Mouse (Mus musculus) left cerebral cortex, adult 2 months (tissue): ENCODE data around the gene Klhl33. TPM values are rescaled to one million over a fixed set of nuclear protein-coding genes. Genes with fewer than 3 reads are reported as not detected.
"Not testable (repeated sequence)": the region's sequence is repeated elsewhere in the genome, so short reads cannot be mapped to it uniquely, and the experiment has no call there.

ENCODE experiments used
- DNase-seq, 2 experiments: peaks; one replicate each; pipeline ENCODE4 v3.0.0; 2021 to 2022; ENCODE audit warnings: low spot score in 2 of 2, mixed read lengths in 1 of 2; ENCODE audit errors: extremely low spot score in 1 of 2
- H3K27ac ChIP-seq: fragments of 200-600 bp; 2 replicates; pipeline ENCODE4 v1.8.1; 2022
- H3K4me3 ChIP-seq: fragments of 200-600 bp; 2 replicates; pipeline ENCODE4 v1.8.1; 2022
- CTCF ChIP-seq: fragments of 200-600 bp; IDR thresholded peaks from 2 replicates; pipeline ENCODE4 v1.8.1; 2022; ENCODE audit warnings: antibody characterized with exemption, mild to moderate bottlenecking, moderate library complexity
- intact Hi-C: fragments of 180-260 bp; cut with DNase I; formaldehyde crosslinking; loops from one replicate; pipeline ENCODE4 v1.15.1; 2025
- long read RNA-seq, 2 experiments: library from polyadenylated mRNA; stranded (forward); transcript quantifications; one replicate each; pipeline ENCODE4 v2.0.0; 2021; ENCODE audit warnings: borderline mapping rate in 2 of 2
- total RNA-seq, 2 experiments: library from RNA; stranded (reverse); gene quantifications; 2 replicates each; pipeline ENCODE4 v1.2.3; 2021

Klhl33 gene
- 1 to 10 TPM; 4.8 to 6.4 TPM for total RNA-seq
- long read RNA-seq, experiment 1, partial matches to known transcripts, result 0 of 5 reads
- long read RNA-seq, experiment 1, other reads (novel, unspliced or antisense), result 2 of 5 reads
- long read RNA-seq, experiment 2, partial matches to known transcripts, result 0 of 4 reads
- long read RNA-seq, experiment 2, other reads (novel, unspliced or antisense), result 1 of 4 reads

DNA sequence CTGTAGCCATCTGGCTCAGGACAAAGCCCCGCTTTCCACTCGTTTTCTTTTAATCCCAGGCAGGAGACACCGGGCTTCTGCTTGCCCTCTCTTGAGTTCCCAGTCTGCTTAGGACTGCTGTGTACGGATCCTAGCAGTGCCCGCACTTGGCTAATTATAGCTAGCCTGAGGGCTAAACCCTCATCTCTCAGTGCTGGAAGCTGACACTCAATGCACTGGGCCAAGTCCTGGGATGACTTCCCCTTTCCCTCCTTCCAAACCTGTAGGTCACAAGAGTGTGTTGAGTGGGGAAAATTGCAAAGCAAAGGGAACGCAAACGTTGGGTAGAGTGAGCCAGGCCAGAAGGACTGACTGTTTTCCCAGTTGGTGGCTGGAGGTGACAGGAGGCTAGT lies at the start of gene Klhl33:
Klhl33 (minus strand) TSS at position 134 of the 392 bp plus-strand sequence.
- TF ChIP-seq CTCF, result no peak
- H3K27ac ChIP-seq, result peak within 1 kb of the TSS; percentile 80
- peak within 1 kb of the TSS; percentile 71 for H3K4me3 ChIP-seq
- intact Hi-C loops, result no loop called here
- no peak for DNase-seq

DNA sequence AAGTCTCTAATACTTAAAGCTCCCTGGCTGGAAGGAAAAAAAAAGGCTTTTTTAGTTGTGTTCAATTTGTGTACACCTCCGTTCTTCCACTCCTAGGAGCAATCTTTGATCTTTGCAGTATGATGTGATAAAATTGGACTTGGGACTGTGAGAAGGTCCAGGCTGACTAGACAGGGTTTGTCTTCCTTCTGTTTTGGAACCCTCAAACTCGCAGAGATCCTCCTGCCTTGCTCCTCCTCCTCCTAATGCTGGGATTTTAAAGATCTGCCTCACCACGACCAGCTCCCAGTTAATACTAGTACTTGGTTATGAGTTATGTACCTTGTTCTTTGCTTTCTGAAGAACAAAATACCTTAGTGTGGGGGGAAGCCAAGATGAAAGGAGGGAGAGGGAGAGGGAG lies 48.2 kb upstream of the Klhl33 start:
- not testable (repeated sequence) for H3K27ac ChIP-seq
- intact Hi-C loops, result loop anchor here (2.0 kb wide), 1 partner anchor 15 kb away; the partner anchor contains the start of genes Pip4p1 and Pnp

DNA sequence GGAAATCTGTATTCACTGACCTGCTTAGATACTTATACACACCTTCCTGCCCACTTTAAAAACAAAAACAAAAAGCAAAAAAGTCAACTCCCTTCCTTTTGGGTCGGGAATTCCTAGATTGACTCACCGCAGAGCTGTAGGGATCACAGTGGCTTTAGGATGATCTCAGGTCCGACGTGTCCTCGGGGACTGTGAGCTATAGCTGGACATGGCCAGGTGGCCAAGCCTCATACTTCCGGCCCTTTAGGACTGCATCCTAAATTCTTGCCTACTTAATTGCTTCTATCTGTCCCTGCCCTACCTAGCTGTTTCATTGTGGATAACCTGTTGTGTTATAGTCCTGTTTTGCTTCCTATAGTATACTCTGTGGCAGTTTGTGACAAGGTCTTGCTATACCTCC lies 47.8 kb upstream of the Klhl33 start:
- not testable (repeated sequence) for DNase-seq
- H3K4me3 ChIP-seq, result peak overlapping the region; percentile 64
- H3K27ac ChIP-seq, result peak overlapping the region; percentile 69
- intact Hi-C loops, result loop anchor here (2.0 kb wide), 1 partner anchor 14 kb away; the partner anchor contains the start of genes Pip4p1 and Pnp

More for the DNA sequence above, 48.2 kb upstream of the Klhl33 start:
- not testable (repeated sequence) for DNase-seq
- peak overlapping the region; percentile 64 for H3K4me3 ChIP-seq

DNA sequence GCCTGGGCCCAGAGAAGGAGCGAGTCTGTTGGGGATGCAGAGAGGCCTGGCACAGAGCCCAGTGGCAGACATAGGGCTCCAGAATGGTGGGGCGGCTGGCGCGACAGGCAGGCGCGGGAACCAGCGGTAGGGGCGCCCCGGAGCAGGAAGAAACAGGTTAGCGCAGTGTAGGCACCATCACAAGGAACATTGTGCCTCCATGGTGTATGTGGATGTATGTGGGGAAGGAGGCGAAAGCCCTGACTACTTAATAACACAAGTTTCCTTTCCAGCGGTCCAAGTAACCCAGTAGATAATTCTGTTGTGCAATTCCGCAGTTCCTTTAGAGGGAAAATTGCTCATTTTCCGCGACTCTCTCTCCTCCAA lies 47.3 kb upstream of the Klhl33 start:
- intact Hi-C loops, result loop anchor here (2.0 kb wide), 1 partner anchor 14 kb away; the partner anchor contains the start of genes Pip4p1 and Pnp
- not testable (repeated sequence) for DNase-seq
- Histone ChIP-seq H3K27ac (peak overlapping the region; percentile 69), H3K4me3 (peak overlapping the region; percentile 64)
- TF ChIP-seq CTCF, result peak; percentile 37

DNA sequence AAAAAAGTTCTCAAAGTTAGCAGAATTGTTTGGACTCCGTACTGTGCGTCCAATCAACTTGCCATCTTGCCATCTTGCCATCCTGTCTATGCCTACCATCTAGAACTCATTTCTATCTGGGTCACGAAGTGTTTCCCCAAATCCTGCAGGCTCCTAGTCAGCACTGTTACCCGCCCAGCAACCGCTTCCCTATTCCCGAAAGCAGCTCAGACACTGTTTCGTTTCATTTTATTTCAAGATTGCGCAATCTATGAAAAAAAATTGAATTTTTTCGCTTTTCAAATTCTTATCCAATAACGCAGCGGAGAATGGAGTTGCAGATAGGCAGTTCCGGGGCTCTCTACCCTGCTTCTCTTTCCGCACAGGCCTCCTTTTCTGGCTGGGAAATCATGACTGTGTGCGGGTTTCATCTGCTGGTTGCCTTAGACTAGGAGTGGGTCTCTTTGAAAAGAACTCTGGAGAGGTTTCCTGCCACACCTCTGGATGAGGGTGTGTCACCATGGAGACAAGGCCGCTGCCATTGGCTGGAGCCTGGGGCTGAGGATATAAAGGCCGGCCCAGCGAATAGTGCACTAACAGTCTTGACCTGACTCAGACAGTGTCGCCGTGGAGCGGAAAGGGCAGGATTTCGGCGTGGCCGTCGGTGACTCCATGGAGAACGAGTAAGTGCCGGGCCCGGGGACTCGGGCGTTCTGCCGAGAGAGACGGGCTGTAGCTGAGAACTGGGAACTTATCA lies 46.8 kb upstream of the Klhl33 start, which contains the start of gene Gm49342:
Gm49342 (plus strand) TSS at position 586 of the 736 bp plus-strand sequence.
- TF ChIP-seq CTCF, result no peak; the same call in 1 of the 2 replicates
- intact Hi-C loops, result loop anchor here (2.0 kb wide), 1 partner anchor 13 kb away; the partner anchor contains the start of genes Pip4p1 and Pnp

DNA sequence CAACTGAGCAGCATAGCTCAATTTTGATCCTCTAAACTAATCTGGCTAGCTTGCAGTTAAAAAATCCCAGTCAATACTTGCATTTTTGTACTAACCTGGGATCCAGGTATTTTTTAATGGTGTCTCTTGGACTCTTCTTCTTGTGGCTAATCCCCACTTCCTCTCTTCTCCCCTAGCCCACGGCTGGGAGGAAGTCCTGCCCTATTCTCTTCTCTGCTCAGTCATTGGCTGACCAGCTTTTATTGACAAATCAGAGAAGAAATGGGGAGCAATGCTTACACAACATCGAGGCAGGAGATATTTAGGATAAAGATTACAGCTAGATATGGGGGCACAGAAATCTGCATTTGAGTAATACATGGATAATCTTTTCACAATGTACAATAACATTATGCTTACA lies 41.6 kb upstream of the Klhl33 start:
- intact Hi-C loops, result no loop called here
- DNase-seq, result no peak
- no peak overlapping the region for H3K27ac ChIP-seq
- TF ChIP-seq CTCF, result no peak
- H3K4me3 ChIP-seq, result no peak overlapping the region

More for the DNA sequence above, 46.8 kb upstream of the Klhl33 start, which contains the start of gene Gm49342:
- Histone ChIP-seq H3K27ac (peak within 1 kb of the TSS; percentile 69), H3K4me3 (peak within 1 kb of the TSS; percentile 64)
- DNase-seq, result peak; percentile 82 to 89

DNA sequence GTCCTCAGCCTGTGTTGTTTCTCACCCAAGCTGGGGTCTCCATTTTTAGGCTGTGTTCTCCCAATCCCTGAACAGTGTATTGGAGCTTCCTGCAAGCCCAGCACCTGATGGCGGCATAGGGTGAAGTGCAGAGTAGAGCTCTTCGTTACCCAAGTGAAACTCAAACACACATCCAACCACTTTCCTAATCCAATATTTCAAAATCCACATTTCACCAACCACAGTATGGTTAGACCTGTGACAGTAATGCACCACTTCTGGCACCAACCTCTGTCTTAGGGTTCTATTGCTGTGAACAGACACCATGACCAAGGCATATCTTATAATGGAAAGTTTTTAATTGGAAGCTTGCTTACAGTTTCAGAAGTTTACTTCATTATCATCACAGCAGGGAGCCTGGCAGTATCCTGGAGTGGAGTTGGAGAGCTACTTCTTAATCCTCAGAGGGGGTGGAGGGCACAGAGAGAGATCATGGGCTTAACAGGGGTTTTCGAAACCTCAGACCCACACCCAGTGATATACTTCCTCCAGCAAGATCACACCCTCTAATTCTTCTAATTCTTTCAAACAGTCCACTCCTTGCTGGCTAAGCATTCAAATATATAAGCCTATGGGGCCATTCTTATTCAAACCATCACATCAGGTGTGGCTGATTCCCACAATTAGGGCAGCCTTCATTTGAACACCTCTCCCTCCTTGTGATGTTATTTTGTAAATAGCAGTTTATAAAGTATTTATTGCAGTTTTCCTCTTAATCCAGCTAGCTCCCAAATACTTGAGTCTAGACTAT lies 41.0 kb upstream of the Klhl33 start:
- no peak for DNase-seq
- intact Hi-C loops, result no loop called here
- no peak overlapping the region for H3K4me3 ChIP-seq
- no peak overlapping the region for H3K27ac ChIP-seq
- no peak for TF ChIP-seq CTCF

DNA sequence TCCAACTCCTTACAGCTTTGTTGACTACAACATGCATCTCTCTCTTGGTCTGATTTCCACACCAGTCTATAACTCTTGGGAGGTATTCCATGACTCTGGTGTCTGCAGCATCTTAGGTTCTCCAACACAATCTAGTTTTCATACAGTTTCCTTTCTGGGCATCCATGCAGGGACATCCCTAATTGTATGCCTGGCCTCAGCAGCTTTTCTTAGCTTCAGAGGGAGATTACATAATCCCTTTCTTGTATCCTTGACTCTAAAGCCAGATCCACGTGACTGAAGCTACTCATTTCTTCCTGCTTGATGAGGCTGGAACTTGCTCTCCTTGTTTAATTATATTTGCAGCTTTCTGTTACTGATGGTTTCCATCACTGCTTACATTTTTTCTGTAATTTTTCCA lies 39.3 kb upstream of the Klhl33 start:
- H3K4me3 ChIP-seq, result no peak overlapping the region
- intact Hi-C loops, result no loop called here
- no peak for TF ChIP-seq CTCF
- no peak overlapping the region for H3K27ac ChIP-seq
- DNase-seq, result no peak

DNA sequence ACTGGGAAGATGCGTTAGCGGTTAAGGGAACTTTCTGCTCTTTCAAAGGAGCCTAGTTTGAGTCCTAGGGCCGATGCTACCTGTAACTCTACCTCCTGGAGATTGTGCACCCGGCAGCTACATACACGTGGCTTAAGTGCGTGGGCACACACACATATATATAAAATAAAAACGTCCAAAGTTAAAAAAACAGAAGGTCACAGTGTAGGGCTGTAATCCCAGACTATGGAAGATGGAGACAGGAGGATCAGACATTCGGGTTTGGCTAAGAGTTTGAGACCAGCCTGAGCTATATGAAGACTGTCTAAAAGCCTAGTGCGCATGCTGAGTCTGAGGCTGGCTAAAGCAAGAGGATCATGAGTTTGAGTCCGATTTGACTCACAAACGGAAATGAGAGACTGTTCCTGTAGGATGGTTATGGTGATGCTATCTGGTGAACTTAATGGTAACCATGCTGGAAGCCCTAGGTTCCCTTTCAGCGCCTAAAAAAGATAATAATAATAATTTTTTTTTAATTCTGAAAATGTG lies 34.2 kb upstream of the Klhl33 start:
- intact Hi-C loops, result loop anchor here (1.0 to 2.0 kb wide), 3 partner anchors 13 to 157 kb away; partner anchors contain the start of gene Gm49342
- no peak for DNase-seq
- Histone ChIP-seq H3K4me3 (peak overlapping the region; percentile 72), H3K27ac (peak overlapping the region; percentile 80)
- TF ChIP-seq CTCF, result no peak

DNA sequence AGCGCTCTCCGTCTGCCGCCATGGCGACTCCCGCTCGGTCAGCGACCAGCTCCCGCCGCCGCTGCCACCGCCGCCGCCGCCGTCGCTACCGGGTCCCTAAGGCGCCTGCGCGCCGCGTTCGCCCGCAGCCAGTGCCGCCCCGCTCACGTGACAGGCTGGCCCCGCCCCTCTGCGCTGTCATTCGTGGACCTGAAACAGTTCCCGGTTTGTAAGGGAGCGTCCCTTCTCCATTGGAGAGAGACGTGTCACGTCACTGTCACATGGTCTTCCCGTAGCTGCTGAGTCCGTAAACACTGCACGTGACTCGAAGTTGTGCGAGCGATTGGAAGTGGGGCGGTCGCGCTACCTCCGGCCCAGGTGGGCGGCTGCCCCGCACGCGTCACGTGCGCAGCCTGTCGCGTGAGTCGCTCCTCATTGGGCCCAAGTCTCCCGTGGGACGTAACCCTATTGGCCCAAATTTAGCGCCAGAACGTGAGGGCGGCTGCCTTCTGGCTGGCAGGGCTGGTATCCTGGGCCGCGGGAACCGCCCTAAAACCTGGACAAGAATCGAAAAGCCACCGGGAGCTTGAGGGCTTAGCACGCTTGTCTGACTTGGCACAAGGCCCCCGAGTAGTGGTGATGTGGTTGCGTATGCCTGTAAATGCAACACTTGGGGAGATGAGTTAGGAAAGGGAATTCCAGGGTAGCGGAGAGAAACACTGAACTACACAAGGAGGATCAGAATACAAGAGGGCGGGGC lies 33.6 kb upstream of the Klhl33 start, which contains the start of the genes Pip4p1 and Pnp:
Pip4p1 (minus strand) TSS at position 103 of the 739 bp plus-strand sequence.
Pnp (plus strand) TSS at position 329 of the 739 bp plus-strand sequence.
- no peak for TF ChIP-seq CTCF
- intact Hi-C loops, result loop anchor here (1.0 to 2.0 kb wide), 3 partner anchors 14 to 158 kb away; partner anchors contain the start of gene Gm49342
- Histone ChIP-seq H3K4me3 (peak within 1 kb of the TSS; percentile 72), H3K27ac (peak within 1 kb of the TSS; percentile 96)
- DNase-seq, result peak; percentile 99
